Mouse (Mus musculus): ENCODE results near the gene Zfp414. TPM values are rescaled to one million over a fixed set of nuclear protein-coding genes. Genes with fewer than 3 reads are reported as not detected.

The Zfp414 gene
- polyA plus RNA-seq, 1 experiment from 2014 or later, result 33.0 TPM

DNA sequence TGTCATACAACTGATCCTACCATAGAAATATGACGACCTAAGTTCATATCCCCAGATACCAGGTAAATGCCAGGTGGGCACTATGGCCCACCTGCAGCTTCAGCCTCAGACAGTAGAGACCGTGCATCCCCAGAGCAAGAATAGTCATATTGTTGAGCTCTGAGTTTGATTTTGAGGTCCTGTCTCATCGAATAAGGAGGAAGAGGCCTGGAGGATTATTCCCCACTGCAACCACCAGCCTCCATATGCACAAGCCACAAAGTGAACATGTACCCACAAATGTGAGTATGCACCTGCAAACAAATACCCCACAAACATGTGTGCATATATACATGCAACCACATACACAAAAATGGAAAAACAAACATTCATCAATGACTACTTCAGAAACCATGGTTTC, 1.6 kb upstream of the Zfp414 start:
- CTCF ChIA-PET, result no interaction called here
- POLR2A ChIA-PET, result no interaction called here
- in situ Hi-C loops (cut with MboI; ENCODE audit: low pct_unique_long_range_greater_than_20kb), result no loop called here
- ATAC-seq (no peak), DNase-seq (ENCODE audit: low read depth, low spot score) (no peak)
- H3K27me3 ChIP-seq, result no peaks in the 10 kb centered on the region
- no peak for TF ChIP-seq CTCF (IDR thresholded peaks at IDR 0.05)

DNA sequence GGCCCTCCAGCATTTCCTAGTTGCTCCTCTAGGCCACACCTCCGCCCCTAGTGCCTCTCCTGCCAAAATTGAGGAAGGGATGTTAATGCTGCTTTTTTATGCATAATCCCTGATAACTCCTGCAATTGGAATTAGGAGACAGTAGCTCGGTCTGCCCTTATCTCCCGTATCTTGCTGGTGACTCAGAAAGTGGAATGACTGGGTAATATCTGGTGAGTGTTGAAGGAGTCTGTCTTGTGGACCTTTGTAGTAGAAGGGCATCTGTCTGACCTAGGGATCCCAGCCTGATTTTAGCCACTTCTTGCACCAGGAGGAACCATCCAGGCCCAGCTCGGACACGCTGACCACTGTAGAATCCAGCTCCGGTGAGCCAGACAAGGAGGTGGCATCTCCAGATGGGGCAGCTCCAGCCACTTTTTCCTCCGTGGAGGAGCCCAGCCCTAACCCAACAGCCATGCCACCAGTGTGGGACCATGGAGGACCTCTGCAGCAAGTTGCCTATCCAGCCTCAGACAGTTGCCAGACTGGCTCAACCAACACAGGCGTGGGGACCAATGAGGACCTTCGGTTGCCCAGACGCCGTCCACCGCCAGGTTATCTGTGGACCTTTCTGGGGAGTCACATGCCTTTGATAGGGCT, 716 bp downstream of the Zfp414 start:
- ATAC-seq, result peak; percentile 8
- POLR2A ChIA-PET, result interaction anchor here (0.6 to 1.1 kb wide), 4 partner anchors 56 to 182 kb away, joined by 4 to 7 read pairs (median 4); no protein-coding TSS in a partner anchor

DNA sequence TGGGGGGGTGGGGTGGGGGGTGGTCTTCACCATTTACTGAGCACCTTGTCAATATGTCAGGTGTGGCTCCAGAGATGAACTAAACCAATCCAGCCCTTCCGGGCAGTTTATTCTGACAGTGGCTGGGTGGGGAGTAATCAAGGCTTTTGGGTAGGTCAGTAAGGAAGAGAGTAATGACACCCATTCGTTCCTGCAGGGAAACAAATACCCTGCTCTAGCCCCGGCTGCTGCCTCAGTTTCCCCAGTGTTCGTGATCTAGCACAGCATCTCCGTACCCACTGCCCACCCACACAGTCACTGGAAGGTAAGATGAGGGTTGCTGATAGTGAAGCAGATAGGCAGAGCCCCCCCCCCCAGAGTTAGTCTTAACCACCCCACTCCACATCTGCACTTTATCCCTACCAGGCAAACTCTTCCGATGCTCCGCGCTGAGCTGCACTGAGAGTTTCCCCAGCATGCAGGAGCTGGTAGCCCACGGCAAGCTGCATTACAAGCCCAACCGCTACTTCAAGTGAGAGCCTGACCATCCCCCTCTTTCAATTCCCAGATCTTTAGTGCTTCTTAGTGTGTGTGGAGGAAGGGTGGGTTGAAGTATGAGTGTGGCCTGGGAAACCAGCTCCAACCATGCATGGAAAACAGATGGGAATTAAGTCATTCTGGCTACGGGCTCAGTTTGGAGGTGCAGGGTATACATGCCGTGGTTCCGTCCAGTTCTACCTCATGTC, 1.4 kb downstream of the Zfp414 start:
- DNase-seq (ENCODE audit: low read depth, low spot score) (no peak), ATAC-seq (no peak)
- no peaks in the 10 kb centered on the region for H3K27me3 ChIP-seq
- ChIA-PET POLR2A (interaction anchor here (0.8 to 1.1 kb wide), 2 partner anchors 10 to 105 kb away, joined by 3 to 4 read pairs; no protein-coding TSS in a partner anchor), CTCF (no interaction called here)
- TF ChIP-seq CTCF (IDR thresholded peaks at IDR 0.05), result no peak
- in situ Hi-C loops (cut with MboI; ENCODE audit: low pct_unique_long_range_greater_than_20kb), result no loop called here

More for the DNA sequence above, 716 bp downstream of the Zfp414 start:
- in situ Hi-C loops (cut with MboI; ENCODE audit: low pct_unique_long_range_greater_than_20kb), result no loop called here
- no peaks in the 10 kb centered on the region for H3K27me3 ChIP-seq
- no peak for TF ChIP-seq CTCF (IDR thresholded peaks at IDR 0.05)
- no peak for DNase-seq (ENCODE audit: low read depth, low spot score)
- CTCF ChIA-PET, result interaction anchor here (0.8 to 1.1 kb wide), 2 partner anchors 8 to 90 kb away, joined by 4 read pairs; partner anchors contain the start of gene Pram1

DNA sequence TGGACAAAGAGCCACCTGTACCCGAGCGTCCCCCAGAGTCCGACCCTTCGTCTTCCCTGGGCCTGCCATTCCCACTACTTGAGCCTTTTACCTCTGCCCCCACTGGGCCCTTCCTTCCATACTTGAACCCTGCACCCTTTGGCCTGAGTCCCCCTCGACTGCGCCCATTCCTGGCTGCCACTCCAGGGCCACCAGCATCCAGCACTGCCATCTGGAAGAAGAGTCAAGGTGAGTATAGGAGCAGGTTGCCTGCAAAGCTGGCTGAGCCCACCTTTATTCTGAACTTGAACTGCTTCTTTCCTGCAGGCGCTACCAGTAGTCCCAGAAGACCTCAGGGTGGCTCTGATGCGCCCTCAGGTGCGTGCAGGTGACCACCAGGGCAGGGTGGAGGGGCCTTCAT, 2.3 kb downstream of the Zfp414 start:
- ATAC-seq (no peak), DNase-seq (ENCODE audit: low read depth, low spot score) (no peak)
- CTCF ChIA-PET, result no interaction called here
- TF ChIP-seq CTCF (IDR thresholded peaks at IDR 0.05), result no peak
- in situ Hi-C loops (cut with MboI; ENCODE audit: low pct_unique_long_range_greater_than_20kb), result no loop called here
- H3K27me3 ChIP-seq, result no peaks in the 10 kb centered on the region
- POLR2A ChIA-PET, result interaction anchor here (1.1 kb wide), 1 partner anchor 9 kb away, joined by 3 read pairs; no protein-coding TSS in a partner anchor

DNA sequence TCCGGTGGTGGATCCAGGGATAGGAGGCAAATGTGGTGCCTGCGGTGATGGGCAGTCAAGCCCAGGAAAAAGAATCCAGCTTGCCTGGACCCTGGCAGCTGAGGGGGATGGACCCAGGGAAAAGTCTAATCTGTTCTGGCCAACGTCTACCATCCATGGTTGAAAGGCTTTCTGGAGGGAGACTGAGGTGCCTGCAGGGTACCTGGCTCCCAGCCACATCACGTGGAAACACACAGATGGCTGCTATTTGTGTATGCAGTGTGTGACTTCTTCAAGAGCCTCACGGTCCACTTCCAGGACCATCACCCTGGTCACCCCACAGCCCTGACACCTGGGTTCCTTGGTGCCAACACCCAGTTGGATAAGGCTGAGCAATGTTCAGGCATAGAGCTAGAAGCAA, 2.9 kb downstream of the Zfp414 start:
- DNase-seq (ENCODE audit: low read depth, low spot score) (no peak), ATAC-seq (no peak)
- no peaks in the 10 kb centered on the region for H3K27me3 ChIP-seq
- in situ Hi-C loops (cut with MboI; ENCODE audit: low pct_unique_long_range_greater_than_20kb), result no loop called here
- ChIA-PET POLR2A (no interaction called here), CTCF (no interaction called here)
- no peak for TF ChIP-seq CTCF (IDR thresholded peaks at IDR 0.05)

DNA sequence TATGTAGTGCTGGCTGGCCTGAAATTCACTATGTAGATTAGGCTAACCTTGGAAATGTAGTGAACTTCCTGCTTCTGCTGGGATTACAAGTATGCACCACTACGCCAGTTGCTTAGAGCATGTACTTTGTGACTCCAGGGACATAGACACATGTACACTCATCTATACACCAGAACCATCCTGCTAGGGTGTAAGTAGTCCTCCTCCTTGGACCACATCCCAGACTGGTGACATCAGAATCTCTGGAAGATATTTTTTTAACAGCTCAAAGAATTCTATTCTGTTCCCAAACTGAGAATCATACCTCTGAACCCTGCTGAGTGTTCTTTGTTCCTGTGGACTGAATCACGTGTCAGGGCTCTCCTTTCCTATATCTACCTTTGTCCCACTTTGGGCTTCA, 8.1 kb downstream of the Zfp414 start:
- ATAC-seq (no peak), DNase-seq (ENCODE audit: low read depth, low spot score) (no peak)
- ChIA-PET CTCF (interaction anchor here (1.4 kb wide), 1 partner anchor 8 kb away, joined by 4 read pairs; the partner anchor contains the start of gene Zfp414), POLR2A (no interaction called here)
- TF ChIP-seq CTCF (IDR thresholded peaks at IDR 0.05), result no peak
- H3K27me3 ChIP-seq, result no peaks in the 10 kb centered on the region
- in situ Hi-C loops (cut with MboI; ENCODE audit: low pct_unique_long_range_greater_than_20kb), result no loop called here

DNA sequence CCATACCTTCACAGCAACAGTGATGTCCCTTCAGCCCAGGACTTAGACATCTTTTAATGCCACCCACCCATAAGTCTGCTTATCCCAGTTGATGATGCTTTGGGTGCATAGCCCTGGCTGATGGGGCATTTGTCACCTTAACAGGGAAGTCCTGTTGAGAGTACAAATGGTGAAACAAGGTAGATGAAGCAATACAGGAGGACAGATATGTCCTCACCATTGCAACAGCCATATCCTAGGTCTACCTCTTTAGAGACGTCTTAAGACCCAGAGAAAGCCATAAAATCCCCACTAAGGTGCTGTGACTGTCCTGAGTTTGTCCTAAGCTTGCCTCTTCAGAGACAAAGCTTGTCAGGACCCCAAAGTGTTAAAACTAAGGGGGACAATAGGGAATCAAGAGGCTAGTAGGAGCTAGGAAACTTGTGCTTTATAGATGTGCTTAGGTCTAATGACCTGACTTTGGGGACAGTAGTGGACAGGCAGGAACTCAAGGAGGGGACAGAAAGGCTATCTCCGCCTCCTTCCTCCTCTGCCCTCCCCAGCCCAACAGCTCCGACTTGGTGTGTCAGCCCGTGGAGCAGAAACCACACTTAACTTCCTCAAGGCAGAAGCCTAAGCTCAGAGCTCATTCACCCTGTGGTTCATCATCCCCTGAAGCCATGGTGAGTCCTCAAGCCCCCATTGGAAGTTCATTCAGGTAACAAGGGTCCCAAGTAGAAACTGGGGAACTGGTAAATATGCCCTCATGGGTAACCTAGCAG, 8.8 kb downstream of the Zfp414 start, which contains the start of gene Pram1:
Gene Pram1, plus strand, starts transcription at position 541 of the 761 bp plus-strand sequence.
- ATAC-seq (no peak), DNase-seq (ENCODE audit: low read depth, low spot score) (no peak)
- CTCF ChIA-PET, result interaction anchor here (1.4 kb wide), 1 partner anchor 9 kb away, joined by 4 read pairs; the partner anchor contains the start of gene Zfp414
- POLR2A ChIA-PET, result no interaction called here
- TF ChIP-seq CTCF (IDR thresholded peaks at IDR 0.05), result no peak
- in situ Hi-C loops (cut with MboI; ENCODE audit: low pct_unique_long_range_greater_than_20kb), result no loop called here
- no peaks in the 10 kb centered on the region for H3K27me3 ChIP-seq

DNA sequence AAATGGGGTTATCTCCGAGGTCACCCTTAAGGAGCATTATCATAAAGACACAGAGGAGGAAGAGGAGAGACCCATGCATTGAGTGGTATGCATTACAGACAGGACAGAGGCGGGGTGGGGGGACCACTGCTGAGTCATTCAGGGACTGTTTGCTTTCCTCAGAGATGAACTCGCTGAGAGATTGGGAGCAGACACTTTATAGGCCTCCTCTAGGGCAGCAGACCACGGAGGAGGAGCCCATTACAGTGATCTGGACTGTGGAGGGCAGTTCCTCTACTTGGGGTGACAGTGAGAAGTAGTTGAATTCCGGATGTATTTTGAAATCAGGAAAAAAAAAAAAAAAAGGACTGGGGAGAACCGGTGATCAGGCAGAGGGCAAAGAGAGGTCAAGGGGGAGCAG, 10.9 kb downstream of the Zfp414 start:
- TF ChIP-seq CTCF (IDR thresholded peaks at IDR 0.05), result no peak
- in situ Hi-C loops (cut with MboI; ENCODE audit: low pct_unique_long_range_greater_than_20kb), result no loop called here
- ATAC-seq (no peak), DNase-seq (ENCODE audit: low read depth, low spot score) (no peak)
- CTCF ChIA-PET, result no interaction called here
- H3K27me3 ChIP-seq, result no peaks in the 10 kb centered on the region
- POLR2A ChIA-PET, result interaction anchor here (0.9 kb wide), 1 partner anchor 9 kb away, joined by 3 read pairs; no protein-coding TSS in a partner anchor

DNA sequence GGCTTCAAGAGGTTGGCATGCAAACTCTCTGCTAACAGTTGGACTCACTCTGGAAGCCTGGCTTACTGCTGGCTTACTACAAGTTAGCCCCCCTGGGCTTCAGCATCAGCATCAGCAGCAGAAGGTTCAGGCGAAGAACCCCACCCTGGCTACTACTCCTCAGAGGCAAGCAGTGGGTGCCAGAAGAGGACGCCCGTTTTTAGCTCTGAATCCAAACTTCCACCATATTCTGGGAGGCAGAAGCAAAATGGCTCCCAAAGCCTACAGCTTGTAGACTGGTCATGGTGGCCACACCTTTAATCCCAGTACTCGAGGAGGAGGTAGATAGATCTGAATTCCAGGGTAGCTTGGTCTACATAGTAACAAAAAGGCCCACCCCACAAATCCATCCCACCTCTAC, 15.2 kb downstream of the Zfp414 start:
- CTCF ChIA-PET, result interaction anchor here (0.7 kb wide), 1 partner anchor 28 kb away, joined by 4 read pairs; no protein-coding TSS in a partner anchor
- no peak for TF ChIP-seq CTCF (IDR thresholded peaks at IDR 0.05)
- POLR2A ChIA-PET, result interaction anchor here (0.9 to 1.7 kb wide), 2 partner anchors 8 to 25 kb away, joined by 3 to 4 read pairs; no protein-coding TSS in a partner anchor
- in situ Hi-C loops (cut with MboI; ENCODE audit: low pct_unique_long_range_greater_than_20kb), result no loop called here
- no peaks in the 10 kb centered on the region for H3K27me3 ChIP-seq
- DNase-seq (ENCODE audit: low read depth, low spot score) (no peak), ATAC-seq (no peak)

DNA sequence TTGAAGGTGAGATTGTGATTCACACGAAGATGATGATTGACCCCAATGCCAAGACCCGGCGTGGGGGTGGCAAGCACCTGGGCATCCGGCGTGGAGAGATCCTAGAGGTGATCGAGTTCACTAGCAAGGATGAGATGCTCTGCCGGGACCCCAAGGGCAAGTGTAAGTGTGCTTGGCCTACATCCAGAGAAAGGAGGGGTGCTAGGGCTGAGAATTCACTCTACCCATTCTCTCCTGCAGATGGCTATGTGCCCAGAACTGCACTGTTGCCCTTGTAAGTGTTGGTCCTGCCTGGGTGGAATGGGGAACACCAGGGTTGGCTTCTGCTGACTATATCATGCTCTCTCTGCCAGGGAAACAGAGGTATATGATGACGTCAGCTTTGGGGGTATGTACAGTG, 16.2 kb downstream of the Zfp414 start:
- ChIA-PET CTCF (no interaction called here), POLR2A (interaction anchor here (0.9 kb wide), 1 partner anchor 9 kb away, joined by 3 read pairs; no protein-coding TSS in a partner anchor)
- ATAC-seq (no peak), DNase-seq (ENCODE audit: low read depth, low spot score) (no peak)
- in situ Hi-C loops (cut with MboI; ENCODE audit: low pct_unique_long_range_greater_than_20kb), result no loop called here
- H3K27me3 ChIP-seq, result no peaks in the 10 kb centered on the region
- TF ChIP-seq CTCF (IDR thresholded peaks at IDR 0.05), result no peak

Data from Patski (cell line).